Mouse (Mus musculus) testis, adult 2 months (tissue): Measurements from ENCODE around the gene Ltv1. TPM values are rescaled to one million over a fixed set of nuclear protein-coding genes. Genes with fewer than 3 reads are reported as not detected.

Experiments
- H3K27ac ChIP-seq: fragments of 200-500 bp; 2 replicates; pipeline ENCODE4 v1.5.1; 2012; ENCODE audit warnings: low read depth, low read length; ENCODE audit not compliant: control insufficient read depth, insufficient read depth
- H3K27me3 ChIP-seq: fragments of 200-500 bp; 2 replicates; pipeline ENCODE4 v1.6.1; 2012; ENCODE audit warnings: mild to moderate bottlenecking, low read length, moderate library complexity; ENCODE audit not compliant: control insufficient read depth, insufficient read depth
- H3K36me3 ChIP-seq: fragments of 200-500 bp; 2 replicates; pipeline ENCODE4 v1.6.1; 2012; ENCODE audit warnings: mild to moderate bottlenecking, low read length; ENCODE audit not compliant: control insufficient read depth, insufficient read depth
- H3K4me1 ChIP-seq: fragments of 200-500 bp; 2 replicates; pipeline ENCODE4 v1.6.1; 2012; ENCODE audit warnings: low read length; ENCODE audit not compliant: control insufficient read depth, insufficient read depth
- H3K4me3 ChIP-seq: fragments of 200-500 bp; 2 replicates; pipeline ENCODE4 v1.5.1; 2012; ENCODE audit warnings: low read depth, mild to moderate bottlenecking, low read length, moderate library complexity, mixed read lengths; ENCODE audit not compliant: control insufficient read depth
- CTCF ChIP-seq: fragments of 200-500 bp; IDR thresholded peaks from 2 replicates; pipeline ENCODE4 v1.5.1; 2012; ENCODE audit warnings: low read depth, mild to moderate bottlenecking, inconsistent platforms, low read length, moderate library complexity; ENCODE audit not compliant: control insufficient read depth, insufficient read depth, insufficient replicate concordance
- POLR2A ChIP-seq: fragments of 200-500 bp; IDR thresholded peaks from 2 replicates; pipeline ENCODE4 v1.6.1; 2012; ENCODE audit warnings: low read depth, mild to moderate bottlenecking, inconsistent platforms, low read length, moderate library complexity; ENCODE audit not compliant: control insufficient read depth
- polyA plus RNA-seq: library from polyadenylated mRNA; depleted of rRNA; stranded (reverse); fragments of >200 nt; gene quantifications from 2 replicates; pipeline ENCODE4 v1.2.3, GENCODE M21; 2012

Ltv1 gene
- polyA plus RNA-seq, 1 experiment = 25.4 TPM

GRCm38 (mm10) chr10:13171461-13171860, 21.5 kb downstream of the Ltv1 start:
- no peak overlapping the region for H3K27ac ChIP-seq
- H3K27me3 ChIP-seq = no peaks in the 10 kb centered on the region
- H3K36me3 ChIP-seq = no peaks in the 10 kb centered on the region
- H3K4me3 ChIP-seq = no peak overlapping the region
- no peaks in the 10 kb centered on the region for H3K4me1 ChIP-seq
- TF ChIP-seq POLR2A (no peak), CTCF (no peak)

GRCm38 (mm10) chr10:13170739-13171448, 22.1 kb downstream of the Ltv1 start:
- Histone ChIP-seq H3K4me3 (no peak overlapping the region), H3K36me3 (no peaks in the 10 kb centered on the region), H3K27ac (no peak overlapping the region), H3K4me1 (no peaks in the 10 kb centered on the region), H3K27me3 (no peaks in the 10 kb centered on the region)
- TF ChIP-seq CTCF (no peak), POLR2A (no peak)

GRCm38 (mm10) chr10:13168461-13168860, 24.5 kb downstream of the Ltv1 start:
- Histone ChIP-seq H3K4me1 (no peaks in the 10 kb centered on the region), H3K36me3 (no peaks in the 10 kb centered on the region), H3K27ac (no peak overlapping the region), H3K27me3 (no peaks in the 10 kb centered on the region), H3K4me3 (no peak overlapping the region)
- TF ChIP-seq CTCF (no peak), POLR2A (no peak)

- Histone ChIP-seq H3K4me3 (no peak overlapping the region), H3K36me3 (no peaks in the 10 kb centered on the region), H3K27ac (no peak overlapping the region), H3K27me3 (no peaks in the 10 kb centered on the region), H3K4me1 (no peaks in the 10 kb centered on the region)
- TF ChIP-seq CTCF = no peak
- TF ChIP-seq POLR2A = no peak
Observed at GRCm38 (mm10) chr10:13162031-13162430, 30.9 kb downstream of the Ltv1 start.

GRCm38 (mm10) chr10:13160913-13161312, 32.1 kb downstream of the Ltv1 start:
- Histone ChIP-seq H3K36me3 (no peaks in the 10 kb centered on the region), H3K4me3 (no peak overlapping the region), H3K27me3 (no peaks in the 10 kb centered on the region), H3K27ac (no peak overlapping the region), H3K4me1 (no peaks in the 10 kb centered on the region)
- no peak for TF ChIP-seq POLR2A
- TF ChIP-seq CTCF = no peak

GRCm38 (mm10) chr10:13155377-13155776, 37.6 kb downstream of the Ltv1 start:
- no peaks in the 10 kb centered on the region for H3K4me1 ChIP-seq
- TF ChIP-seq CTCF (no peak), POLR2A (no peak)
- H3K4me3 ChIP-seq = no peak overlapping the region
- H3K27me3 ChIP-seq = no peaks in the 10 kb centered on the region
- no peak overlapping the region for H3K27ac ChIP-seq
- no peaks in the 10 kb centered on the region for H3K36me3 ChIP-seq

GRCm38 (mm10) chr10:13152811-13153364, 40.1 kb downstream of the Ltv1 start:
- H3K4me3 ChIP-seq = no peak overlapping the region
- TF ChIP-seq POLR2A = no peak
- H3K4me1 ChIP-seq = no peaks in the 10 kb centered on the region
- no peaks in the 10 kb centered on the region for H3K27me3 ChIP-seq
- no peak overlapping the region for H3K27ac ChIP-seq
- no peaks in the 10 kb centered on the region for H3K36me3 ChIP-seq
